Mouse (Mus musculus) ES-CJ7 (cell line): ENCODE measurements around the gene Tmem82.

Source experiments
- DNase-seq: peaks from one replicate; pipeline ENCODE4 v3.0.0; 2011; ENCODE audit warnings: low read depth, low spot score

Tmem82 gene

GRCm38 (mm10) chr4:141641353-141641771 is 22.9 kb upstream of the Tmem82 start:
- DNase-seq: no peak

- DNase-seq: no peak
These were observed 21.0 kb upstream of the Tmem82 start for GRCm38 (mm10) chr4:141639474-141639873.

GRCm38 (mm10) chr4:141636693-141637092 is 18.3 kb upstream of the Tmem82 start:
- no peak for DNase-seq

- no peak for DNase-seq
These were observed 17.6 kb upstream of the Tmem82 start for GRCm38 (mm10) chr4:141635991-141636390.

GRCm38 (mm10) chr4:141632111-141632873 is 13.9 kb upstream of the Tmem82 start:
- no peak for DNase-seq

GRCm38 (mm10) chr4:141631250-141631649 is 12.8 kb upstream of the Tmem82 start:
- DNase-seq: no peak

- DNase-seq: no peak
These were observed 11.6 kb upstream of the Tmem82 start for GRCm38 (mm10) chr4:141630021-141630420.

GRCm38 (mm10) chr4:141628661-141629060 is 10.2 kb upstream of the Tmem82 start:
- DNase-seq: no peak

- DNase-seq: no peak
These were observed 9.1 kb upstream of the Tmem82 start for GRCm38 (mm10) chr4:141627502-141627901.

GRCm38 (mm10) chr4:141625774-141626550 is 7.5 kb upstream of the Tmem82 start:
- no peak for DNase-seq

GRCm38 (mm10) chr4:141624983-141625773 is 6.7 kb upstream of the Tmem82 start:
- peak; percentile 87 for DNase-seq

- DNase-seq: no peak
These were observed 5.7 kb upstream of the Tmem82 start for GRCm38 (mm10) chr4:141624134-141624533.

- DNase-seq: peak; percentile 44
These were observed 5.2 kb upstream of the Tmem82 start, which contains the start of gene Slc25a34 for GRCm38 (mm10) chr4:141623666-141624065. Gene Slc25a34 (minus strand): TSS chr4:141623821.

GRCm38 (mm10) chr4:141623037-141623436 is 4.6 kb upstream of the Tmem82 start:
- DNase-seq: no peak

- no peak for DNase-seq
These were observed 4.1 kb upstream of the Tmem82 start for GRCm38 (mm10) chr4:141622580-141622979.

GRCm38 (mm10) chr4:141622091-141622490 is 3.7 kb upstream of the Tmem82 start:
- DNase-seq: no peak

GRCm38 (mm10) chr4:141621297-141621696 is 2.9 kb upstream of the Tmem82 start:
- DNase-seq: no peak

- DNase-seq: no peak
These were observed 958 bp upstream of the Tmem82 start for GRCm38 (mm10) chr4:141619299-141619883.

GRCm38 (mm10) chr4:141617863-141618564 is 419 bp downstream of the Tmem82 start:
- peak; percentile 79 for DNase-seq

- DNase-seq: peak; percentile 90
These were observed 1.1 kb downstream of the Tmem82 start for GRCm38 (mm10) chr4:141617299-141617698.

GRCm38 (mm10) chr4:141616811-141617210 is 1.6 kb downstream of the Tmem82 start:
- no peak for DNase-seq
